Mouse (Mus musculus) brain, adult 10 weeks (tissue): ENCODE measurements around the gene Nes. TPM values are rescaled to one million over a fixed set of nuclear protein-coding genes. Genes with fewer than 3 reads are reported as not detected.

Source experiments
- polyA plus RNA-seq: library from polyadenylated mRNA; stranded (reverse); fragments of 350-450 nt; fragmentation: Illumina TruSeq; extraction: RNeasy Lipid Tissue Mini Kit (QIAGEN cat#74804); gene quantifications from one replicate; pipeline ENCODE4 v1.2.3, GENCODE M21; 2015; ENCODE audit warnings: low read depth, low replicate concordance

Nes gene
- polyA plus RNA-seq: 3.9 TPM

DNA sequence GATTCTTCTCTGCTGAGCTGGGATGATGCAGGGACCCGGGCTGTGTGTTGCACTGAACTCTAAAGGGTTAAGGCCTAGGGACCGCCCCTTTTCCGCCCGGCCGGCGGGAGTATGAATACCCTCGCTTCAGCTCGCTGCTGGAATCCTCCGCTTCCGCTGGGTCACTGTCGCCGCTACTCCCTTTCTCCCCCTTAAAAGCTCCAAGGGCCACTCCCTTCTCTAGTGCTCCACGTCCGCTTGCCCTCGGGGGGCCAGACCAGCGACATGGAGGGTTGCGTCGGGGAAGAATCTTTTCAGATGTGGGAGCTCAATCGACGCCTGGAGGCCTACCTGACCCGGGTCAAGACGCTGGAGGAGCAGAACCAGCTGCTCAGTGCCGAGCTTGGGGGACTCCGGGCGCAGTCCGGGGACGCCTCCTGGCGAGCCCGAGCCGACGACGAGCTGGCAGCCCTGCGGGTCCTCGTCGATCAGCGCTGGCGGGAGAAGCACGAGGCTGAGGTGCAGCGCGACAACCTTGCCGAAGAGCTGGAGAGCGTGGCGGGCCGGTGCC lies at the start of gene Nes:
Nes (plus strand) TSS at position 140 of the 550 bp plus-strand sequence.

DNA sequence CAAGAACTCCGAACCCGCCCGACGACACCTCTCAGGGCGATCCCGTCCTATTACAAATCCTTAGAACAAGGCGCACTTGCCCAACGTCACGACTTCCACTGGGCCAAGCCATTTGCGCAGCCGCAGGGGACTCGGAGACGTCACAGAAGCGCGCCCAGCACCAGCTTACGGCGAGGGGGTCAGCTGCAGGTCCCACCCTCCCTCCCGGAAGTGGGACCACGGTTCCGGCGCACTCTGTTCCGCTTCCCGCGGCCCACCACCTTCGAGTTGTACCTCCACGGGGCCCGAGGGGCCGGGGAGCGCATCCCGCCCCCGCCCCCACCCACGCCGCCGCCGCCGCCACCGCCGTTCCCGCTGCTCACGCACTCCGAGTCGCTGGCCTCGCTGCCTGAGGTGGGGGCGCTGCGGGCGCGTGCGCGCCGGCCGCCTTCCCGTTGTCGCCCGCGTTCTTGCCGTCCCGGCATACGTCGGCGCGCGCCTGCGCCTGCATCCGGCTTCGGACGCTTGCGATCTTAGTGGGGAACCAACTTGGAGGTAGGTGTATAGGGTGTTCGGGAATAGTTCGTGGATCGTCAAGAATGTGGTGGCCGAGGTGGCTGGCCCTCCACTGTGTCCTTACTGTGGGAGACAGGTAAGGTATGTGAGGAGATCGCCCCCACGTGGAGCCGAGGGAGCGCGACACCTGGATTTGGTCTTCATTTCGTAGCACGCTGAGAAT lies 40.6 kb upstream of the Nes start, which contains the start of the genes Isg20l2 and Rrnad1:
Isg20l2 (plus strand) TSS at position 237 of the 718 bp plus-strand sequence.
Rrnad1 (minus strand) TSS at position 640 of the 718 bp plus-strand sequence.

DNA sequence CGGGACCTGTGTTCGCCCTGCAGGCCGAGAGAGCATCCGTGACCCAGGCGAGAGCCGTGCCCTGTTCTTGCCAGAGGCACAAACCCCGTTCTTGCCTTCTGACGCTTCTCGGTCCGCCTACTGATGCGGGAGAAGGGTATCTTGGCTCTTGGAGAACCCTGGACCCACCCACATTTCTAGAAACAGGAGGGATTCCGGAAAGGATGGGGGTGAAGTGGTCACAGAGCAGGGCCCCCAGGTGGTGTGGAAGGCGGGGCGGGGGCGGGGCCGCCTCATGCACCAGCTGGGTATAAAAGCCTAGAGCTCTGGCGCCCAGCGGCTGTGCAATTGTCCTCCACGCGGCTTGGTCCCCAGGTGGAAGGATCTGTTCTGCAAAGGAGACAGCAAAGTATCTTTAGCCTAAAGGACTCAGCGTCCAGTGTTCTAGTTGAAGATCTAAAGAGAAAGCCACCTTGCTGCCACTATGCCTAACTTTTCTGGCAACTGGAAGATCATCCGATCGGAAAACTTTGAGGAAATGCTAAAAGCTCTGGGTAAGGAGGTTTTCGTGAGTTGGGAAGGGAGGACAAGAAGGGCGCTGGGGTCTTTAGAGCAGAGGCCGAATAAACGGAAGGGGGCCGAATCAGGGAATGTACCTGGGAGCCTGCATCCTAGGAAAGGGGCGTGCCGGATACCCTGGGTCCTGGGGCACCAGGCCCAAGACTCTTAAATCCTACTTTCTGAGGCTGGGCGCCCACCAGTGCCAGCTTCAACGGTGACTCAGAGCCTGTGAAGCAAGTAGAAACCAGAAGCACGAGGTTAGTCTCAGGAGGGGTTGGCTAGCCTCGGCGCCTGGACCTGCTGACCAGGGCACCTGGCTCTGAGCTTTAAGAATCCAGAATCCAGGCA lies 22.3 kb upstream of the Nes start, which contains the start of gene Crabp2:
Crabp2 (plus strand) TSS at position 289 of the 888 bp plus-strand sequence.

DNA sequence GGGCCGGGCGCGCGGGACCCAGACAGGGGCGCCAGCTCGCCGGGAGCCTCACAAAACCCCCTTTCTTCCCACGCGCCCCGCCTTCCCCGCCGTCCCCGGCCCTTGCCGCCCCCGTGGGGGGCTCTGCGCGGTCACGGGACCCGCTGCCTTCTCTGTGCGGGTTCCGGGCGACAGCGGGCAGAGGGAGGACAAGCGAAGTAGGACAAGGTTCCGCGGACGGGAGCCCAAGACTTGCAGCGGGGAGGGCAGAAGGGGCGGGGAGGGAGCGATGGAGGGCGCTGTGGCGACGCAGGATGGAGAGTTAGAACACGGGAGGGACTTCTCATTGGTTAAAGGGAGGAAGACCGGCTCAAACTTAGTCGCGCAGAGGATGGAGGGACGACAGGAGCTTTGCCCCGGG lies 29.3 kb downstream of the Nes start, which contains the start of gene Bcan:
Bcan (minus strand) TSS at position 50 of the 400 bp plus-strand sequence.

GRCm38 (mm10) chr3:88027434-88028186 lies 56.7 kb downstream of the Nes start, which contains the start of gene Hapln2:
Gene Hapln2, minus strand, starts transcription at chr3:88027583.

Other genes starting within 250 kb of the Nes start
- gene Lrrc71, start 222.5 kb upstream of the Nes start, polyA plus RNA-seq: 2.9 TPM
- gene Ntrk1, start 175.9 kb upstream of the Nes start, polyA plus RNA-seq: 1.6 TPM
- 0.22 TPM for gene Insrr, start 174.1 kb upstream of the Nes start, polyA plus RNA-seq
- gene Pear1, start 146.8 kb upstream of the Nes start, polyA plus RNA-seq: 4.8 TPM
- gene Sh2d2a, start 124.3 kb upstream of the Nes start, polyA plus RNA-seq: not detected
- 45.3 TPM for gene Prcc, start 85.5 kb upstream of the Nes start, polyA plus RNA-seq
- gene Hdgf, start 64.8 kb upstream of the Nes start, polyA plus RNA-seq: 168 TPM
- 86.4 TPM for gene Mrpl24, start 51.6 kb upstream of the Nes start, polyA plus RNA-seq
- gene Isg20l2, start 40.8 kb upstream of the Nes start, polyA plus RNA-seq: 13.1 TPM
- 24.0 TPM for gene Rrnad1, start 40.4 kb upstream of the Nes start, polyA plus RNA-seq
- gene Crabp2, start 22.4 kb upstream of the Nes start, polyA plus RNA-seq: 6.3 TPM
- 184 TPM for gene Bcan, start 29.2 kb downstream of the Nes start, polyA plus RNA-seq
- gene Hapln2, start 56.5 kb downstream of the Nes start, polyA plus RNA-seq: 35.6 TPM
- gene Gpatch4, start 72.0 kb downstream of the Nes start, polyA plus RNA-seq: 19.4 TPM
- gene Naxe, start 87.4 kb downstream of the Nes start, polyA plus RNA-seq: 138 TPM
- not detected for gene Ttc24, start 107.2 kb downstream of the Nes start, polyA plus RNA-seq
- 0.25 TPM for gene Iqgap3, start 110.9 kb downstream of the Nes start, polyA plus RNA-seq
- gene Mef2d, start 171.3 kb downstream of the Nes start, polyA plus RNA-seq: 113 TPM